Mouse (Mus musculus) lung, adult 2 months (tissue): Measurements from ENCODE around the gene Arrb2. TPM values are rescaled to one million over a fixed set of nuclear protein-coding genes. Genes with fewer than 3 reads are reported as not detected.

ENCODE experiments used
- DNase-seq: peaks from one replicate; pipeline ENCODE4 v3.0.0; 2022
- H3K4me1 ChIP-seq: fragments of 200-500 bp; 2 replicates; pipeline ENCODE4 v1.6.1; 2011; ENCODE audit warnings: low read length; ENCODE audit not compliant: control insufficient read depth, insufficient read depth
- H3K4me3 ChIP-seq: fragments of 200-500 bp; replicated peaks from 2 replicates; pipeline ENCODE3; 2011; ENCODE audit warnings: low read depth, mild to moderate bottlenecking, control low read depth, low read length; ENCODE audit errors: extremely low read depth
- CTCF ChIP-seq: fragments of 200-500 bp; IDR thresholded peaks from 2 replicates; pipeline ENCODE4 v1.5.1; 2011; ENCODE audit warnings: mild to moderate bottlenecking, low read length, control low read depth; ENCODE audit not compliant: insufficient read depth
- POLR2A ChIP-seq: fragments of 200-500 bp; IDR thresholded peaks from 2 replicates; pipeline ENCODE4 v1.6.1; 2011; ENCODE audit warnings: low read depth, mild to moderate bottlenecking, control low read depth, low read length, borderline replicate concordance; ENCODE audit errors: extremely low read depth
- WGBS: fragments of 180-500 bp; shearing (Covaris S2); methylation state at CpG from one replicate; pipeline ENCODE4 v1.1.7; 2018; 5-methylcytosine and 5-hydroxymethylcytosine counted together
- polyA plus RNA-seq: library from polyadenylated mRNA; depleted of rRNA; stranded (reverse); fragments of >200 nt; gene quantifications from 2 replicates; pipeline ENCODE4 v1.2.3, GENCODE M21; 2012

Gene Arrb2
- polyA plus RNA-seq, 1 experiment, result 80.2 TPM

DNA sequence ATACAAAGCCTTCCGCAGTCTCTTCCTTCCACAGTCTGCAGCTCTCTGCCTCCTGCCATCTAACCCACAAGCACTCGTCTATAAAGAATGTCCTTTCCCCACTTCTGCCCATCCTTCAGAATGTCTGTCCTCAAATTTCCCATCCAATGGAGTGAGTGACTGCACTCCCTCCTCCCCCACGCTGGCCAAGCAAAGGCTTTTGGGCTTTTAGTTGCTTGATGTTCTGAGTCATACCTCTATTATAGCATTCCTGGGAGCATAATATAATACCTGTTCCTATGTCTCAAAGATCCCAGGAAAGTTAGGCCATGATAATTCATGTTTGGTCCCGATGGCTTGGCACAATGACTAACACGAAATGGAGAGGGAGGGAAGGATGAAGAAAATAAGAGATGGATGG, 861 bp upstream of the Arrb2 start:
- peaks cover 6% of the 10 kb centered on the region for H3K4me1 ChIP-seq
- 33% methylated on average over 5 of the region's 5 CpGs for WGBS
- no peak overlapping the region for H3K4me3 ChIP-seq
- TF ChIP-seq POLR2A (no peak), CTCF (no peak)
- no peak for DNase-seq

DNA sequence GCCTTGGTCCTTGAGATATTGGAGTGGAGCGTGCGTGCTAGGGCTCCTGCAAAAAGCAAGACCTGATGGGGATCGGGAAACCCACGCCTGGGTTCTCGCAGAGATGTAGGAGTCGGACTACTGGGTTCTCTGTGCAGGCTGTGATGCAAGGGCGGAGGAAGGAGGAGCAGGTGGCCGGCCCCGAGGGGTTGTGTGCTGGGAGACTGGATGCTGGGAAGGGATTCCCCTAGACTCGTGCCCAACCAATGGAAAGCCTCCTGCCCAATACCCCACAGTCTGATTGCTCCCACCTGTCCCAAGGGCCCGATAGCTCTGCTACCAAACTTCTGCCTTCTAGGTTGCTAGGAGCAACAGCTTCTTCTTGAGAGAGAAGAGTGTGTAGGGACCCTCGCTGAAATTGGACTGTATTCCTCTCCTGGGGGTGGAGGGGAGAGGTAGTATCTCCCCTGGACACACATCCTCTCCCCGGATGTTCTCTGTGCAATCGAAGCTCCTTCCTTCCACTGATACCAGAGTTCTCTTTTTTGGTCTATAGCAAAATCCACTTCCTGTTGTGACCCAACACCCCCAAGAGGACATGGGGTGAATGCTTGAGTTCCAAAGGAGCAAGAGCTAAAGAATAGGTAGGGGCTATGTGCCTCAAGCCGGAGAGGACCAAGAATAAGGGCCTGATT, 597 bp downstream of the Arrb2 start:
- no peak for DNase-seq
- peak overlapping the region; percentile 84 for H3K4me3 ChIP-seq
- WGBS, result 7% methylated on average over 15 of the region's 15 CpGs
- TF ChIP-seq CTCF (no peak), POLR2A (no peak)
- H3K4me1 ChIP-seq, result peaks cover 6% of the 10 kb centered on the region

DNA sequence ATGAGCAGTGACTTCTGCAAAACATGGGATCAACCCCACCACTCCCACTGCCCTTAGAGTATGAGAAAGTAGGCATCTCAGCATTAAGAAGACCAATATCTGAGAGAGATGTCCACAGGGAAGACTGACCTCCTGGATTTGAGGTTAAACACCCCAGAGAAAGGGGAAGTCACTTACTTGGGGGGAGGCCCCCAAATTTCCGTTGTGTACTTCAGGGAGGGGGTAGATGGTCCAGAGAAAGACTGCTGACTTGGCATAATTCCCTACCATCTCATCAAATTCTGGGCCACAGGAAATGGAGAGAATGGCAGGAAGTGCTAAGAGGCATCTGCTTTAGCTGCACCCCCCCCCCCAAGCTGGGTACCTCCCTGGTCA, 1.1 kb downstream of the Arrb2 start:
- WGBS, result 54% methylated on average over 1 of the region's 1 CpGs
- Histone ChIP-seq H3K4me1 (peaks cover 6% of the 10 kb centered on the region), H3K4me3 (peak overlapping the region; percentile 26)
- DNase-seq, result no peak
- TF ChIP-seq POLR2A (no peak), CTCF (no peak)

DNA sequence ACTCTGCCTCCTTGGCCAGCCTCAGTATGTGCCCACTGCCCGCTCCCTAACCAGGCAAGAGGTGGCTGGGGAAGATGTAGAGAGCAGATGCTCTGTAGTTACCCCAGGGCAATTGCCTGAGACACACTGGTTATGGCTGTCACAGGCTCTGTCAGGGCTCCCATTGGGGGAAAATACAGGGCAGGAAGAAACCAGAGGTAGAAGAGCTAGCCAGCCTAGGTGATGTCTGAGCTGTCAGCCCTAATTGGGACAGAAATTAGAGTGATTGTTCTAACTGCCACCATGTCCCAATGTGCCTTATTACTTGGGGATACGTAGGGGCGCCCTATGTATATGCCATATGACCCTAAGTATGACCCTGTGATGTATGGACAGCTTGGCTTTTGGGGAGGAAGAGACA, 1.5 kb downstream of the Arrb2 start:
- Histone ChIP-seq H3K4me3 (peak overlapping the region; percentile 1), H3K4me1 (peaks cover 6% of the 10 kb centered on the region)
- 84% methylated on average over 3 of the region's 3 CpGs for WGBS
- no peak for TF ChIP-seq CTCF
- no peak for TF ChIP-seq POLR2A
- DNase-seq, result no peak

DNA sequence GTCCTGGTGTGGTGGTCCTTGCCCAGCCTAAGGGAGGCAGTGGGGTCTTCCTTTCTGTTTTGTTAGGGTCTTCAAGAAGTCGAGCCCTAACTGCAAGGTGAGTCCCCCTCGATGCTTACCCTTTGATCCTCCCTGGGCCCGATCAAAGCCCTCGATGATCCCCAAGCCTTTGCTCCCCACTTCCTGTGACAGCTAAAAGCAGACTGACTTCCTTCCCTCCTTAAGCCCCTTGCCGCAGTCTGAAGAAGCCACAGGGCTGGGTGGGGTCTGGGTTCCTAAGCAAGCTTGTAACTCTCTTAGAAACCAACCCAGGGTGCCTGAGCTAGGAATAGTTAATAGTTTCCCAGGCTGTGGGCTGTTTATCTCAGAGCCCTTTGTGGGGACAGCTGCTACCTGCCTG, 3.0 kb downstream of the Arrb2 start:
- no peak for DNase-seq
- H3K4me1 ChIP-seq, result peaks cover 6% of the 10 kb centered on the region
- TF ChIP-seq POLR2A (no peak), CTCF (no peak)
- no peak overlapping the region for H3K4me3 ChIP-seq
- WGBS, result 44% methylated on average over 5 of the region's 5 CpGs

DNA sequence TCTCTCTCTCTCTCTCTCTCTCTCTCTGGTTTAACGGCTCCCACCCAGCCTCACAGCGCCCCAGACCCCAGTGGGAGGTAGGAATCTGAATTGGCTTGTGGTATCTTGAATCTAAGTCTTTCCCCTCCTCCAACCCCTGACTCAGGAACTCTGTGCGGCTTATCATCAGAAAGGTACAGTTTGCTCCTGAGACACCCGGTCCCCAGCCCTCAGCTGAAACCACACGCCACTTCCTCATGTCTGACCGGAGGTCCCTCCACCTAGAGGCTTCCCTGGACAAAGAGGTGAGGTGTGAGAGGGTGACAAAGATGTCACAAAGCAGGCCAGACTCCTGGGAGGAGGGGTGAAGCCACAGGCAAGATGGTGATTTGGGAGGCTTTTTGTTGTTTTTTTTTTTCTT, 5.0 kb downstream of the Arrb2 start:
- WGBS, result 82% methylated on average over 6 of the region's 6 CpGs
- peaks cover 6% of the 10 kb centered on the region for H3K4me1 ChIP-seq
- TF ChIP-seq CTCF, result no peak
- TF ChIP-seq POLR2A, result no peak

DNA sequence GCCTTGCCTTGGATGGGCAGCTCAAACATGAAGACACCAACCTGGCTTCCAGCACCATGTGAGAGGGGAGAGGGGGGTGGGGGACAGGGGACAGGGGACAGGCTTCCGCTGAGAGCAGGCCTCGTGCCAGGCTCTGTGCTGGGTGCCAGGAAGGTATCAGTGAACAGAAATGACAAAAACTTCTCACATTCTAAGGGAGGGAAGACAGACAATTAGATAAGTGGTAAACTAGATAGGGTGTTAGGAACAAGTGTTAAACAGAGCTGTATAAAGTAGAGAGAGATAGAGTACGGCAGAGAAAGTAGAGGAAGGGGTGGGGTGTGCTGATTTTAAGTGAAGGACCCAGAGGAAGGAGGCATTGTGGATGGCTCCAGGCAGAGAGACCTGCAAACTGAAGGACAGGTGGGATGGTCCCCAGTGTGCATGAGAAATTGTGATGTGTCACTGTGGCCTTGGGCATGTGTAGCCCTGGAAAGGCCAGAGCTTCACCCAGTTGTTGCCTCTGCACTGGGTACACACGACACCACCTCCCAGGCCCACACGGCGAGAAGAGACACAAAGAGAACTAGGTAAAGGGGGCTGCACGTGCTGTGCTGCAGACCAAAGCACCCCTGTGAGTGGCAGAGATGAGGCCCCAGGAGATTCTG, 6.4 kb downstream of the Arrb2 start:
- TF ChIP-seq CTCF, result no peak
- no peak for TF ChIP-seq POLR2A
- no peak for DNase-seq
- no peak overlapping the region for H3K4me3 ChIP-seq
- no peaks in the 10 kb centered on the region; the same call in 1 of the 2 replicates for H3K4me1 ChIP-seq
- 90% methylated on average over 7 of the region's 7 CpGs for WGBS

More for the DNA sequence above, 5.0 kb downstream of the Arrb2 start:
- H3K4me3 ChIP-seq, result no peak overlapping the region
- no peak for DNase-seq

DNA sequence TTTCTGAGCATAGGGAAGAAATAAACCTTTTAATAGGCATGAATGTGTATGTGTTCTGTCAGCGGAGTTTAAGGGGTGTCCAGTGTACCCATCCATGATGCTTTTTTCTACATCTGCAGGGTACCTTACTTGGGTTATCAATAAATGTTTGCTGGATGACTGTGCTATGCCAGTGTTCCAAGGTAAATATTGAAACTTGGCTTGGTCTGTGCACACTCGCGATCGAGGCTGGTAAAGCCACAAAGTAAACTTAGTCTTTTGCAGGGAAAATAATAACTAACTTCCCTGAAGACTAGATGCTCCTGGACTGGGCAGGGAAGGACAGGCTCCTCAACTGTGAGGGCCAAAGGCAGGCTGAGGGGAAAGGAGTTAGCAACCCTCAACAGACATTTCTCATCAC, 8.2 kb downstream of the Arrb2 start:
- Histone ChIP-seq H3K4me3 (no peak overlapping the region), H3K4me1 (peaks cover 2% of the 10 kb centered on the region; the same call in 1 of the 2 replicates)
- DNase-seq, result no peak
- no peak for TF ChIP-seq POLR2A
- TF ChIP-seq CTCF, result no peak
- WGBS, result 74% methylated on average over 4 of the region's 4 CpGs

DNA sequence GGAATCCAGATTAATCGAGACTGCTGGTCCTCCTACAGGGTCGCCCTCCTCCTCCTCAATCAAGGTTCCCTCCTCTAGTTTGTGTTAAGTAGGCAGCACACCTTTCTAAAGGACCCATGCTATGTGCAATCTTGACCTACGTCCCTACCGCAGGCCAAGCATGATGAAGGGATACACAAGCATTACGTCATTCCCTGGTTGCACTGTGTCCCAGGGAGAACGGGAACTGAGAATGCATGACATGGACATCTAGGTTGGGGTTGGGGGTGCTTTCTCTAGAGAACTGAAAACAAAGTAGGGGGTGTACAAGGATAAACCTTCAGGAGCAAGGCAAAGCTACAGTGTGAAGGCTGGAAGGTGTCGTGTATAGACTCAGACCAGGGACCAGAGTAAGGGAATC, 9.4 kb downstream of the Arrb2 start:
- Histone ChIP-seq H3K4me1 (peaks cover 2% of the 10 kb centered on the region; the same call in 1 of the 2 replicates), H3K4me3 (no peak overlapping the region)
- WGBS, result 79% methylated on average over 7 of the region's 7 CpGs
- no peak for DNase-seq
- TF ChIP-seq CTCF (no peak), POLR2A (no peak)

DNA sequence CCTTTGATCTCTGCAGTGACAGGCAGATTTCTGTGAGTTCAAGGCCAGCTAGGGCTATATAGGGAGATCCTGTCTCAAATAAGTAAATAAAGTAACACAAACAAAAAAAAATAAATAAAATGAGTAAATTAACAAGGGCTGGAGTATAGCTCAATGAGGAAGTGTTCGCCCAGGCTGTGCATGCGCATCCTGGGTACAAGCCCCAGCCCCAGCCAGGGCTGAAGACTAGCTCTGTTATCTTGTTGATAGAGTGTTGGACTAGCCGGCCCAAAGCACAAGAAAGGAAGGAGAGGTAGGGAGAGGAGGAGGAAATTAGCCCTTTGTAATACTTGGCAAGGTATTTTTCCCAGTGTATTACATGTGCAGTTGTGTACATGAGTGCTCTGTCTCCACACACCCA, 11.5 kb downstream of the Arrb2 start:
- Histone ChIP-seq H3K4me3 (no peak overlapping the region), H3K4me1 (peaks cover 2% of the 10 kb centered on the region; the same call in 1 of the 2 replicates)
- 61% methylated on average over 3 of the region's 3 CpGs for WGBS
- TF ChIP-seq POLR2A, result no peak
- TF ChIP-seq CTCF, result no peak
- DNase-seq, result no peak
